ENCODE assay signal across 19 mouse cellular contexts in the genomic region with DNA sequence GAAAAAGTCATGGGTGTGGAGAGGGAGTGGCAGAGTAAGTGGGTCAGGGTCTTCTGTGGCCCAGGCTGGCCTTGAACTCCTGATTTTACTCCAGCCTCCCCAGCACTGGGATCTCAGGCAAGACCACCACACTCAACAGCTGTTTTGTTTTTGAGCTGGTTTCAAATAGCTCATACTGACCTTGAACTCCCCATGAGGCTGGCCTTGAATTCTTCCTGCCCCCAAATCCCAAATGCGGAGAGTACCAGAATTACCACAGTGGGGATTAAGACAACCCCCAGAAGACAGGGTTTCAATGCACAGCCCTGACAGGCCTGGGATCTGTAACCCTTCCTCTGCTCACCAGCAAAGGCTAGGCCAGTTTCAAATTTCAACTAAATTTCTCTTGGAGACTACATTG. TPM values are rescaled to one million over a fixed set of nuclear protein-coding genes. Genes with fewer than 3 reads are reported as not detected.
DNase-seq lines count a peak whose midpoint lies in the region; ATAC-seq and TF ChIP-seq lines count a peak whose summit lies in the region.
"Had no signal": no experiment of that assay in that cellular context is flagged by ENCODE, and none has a peak within 500 bp of the region (broad histone marks: within the 10 kb centered on the region; RNA-seq: fewer than 3 reads in every experiment).

No protein-coding gene starts in this region.

- H3K36me3 ChIP-seq in testis, adult 2 months (ENCODE audit: control insufficient read depth, insufficient read depth, low read length), result no peaks in the 10 kb centered on the region
- H3K36me3 ChIP-seq: embryonic facial prominence, embryonic 15.5 days; forebrain, embryonic 10.5 days; hindbrain, embryonic 13.5 days; liver, embryonic 15.5 days had no signal

- DNase-seq in cerebellum, adult 9-11 months, result peak; percentile 43
- no peak for DNase-seq in testis, postnatal 10 days (ENCODE audit: low spot score)
- DNase-seq in ZHBTc4 (ENCODE audit: low read depth, low spot score), result peak; percentile 45
- DNase-seq in ovary, adult 18-20 months (ENCODE audit: low spot score), result no peak
- DNase-seq in Muller cell, postnatal 12 days (ENCODE audit: inconsistent ontology term), result no peak
- DNase-seq: gastrocnemius, postnatal 25 days; kidney, postnatal 10 days; lung, postnatal 10 days; midbrain, embryonic 14.5 days; right cerebral cortex, adult 18-20 months had no signal

- H3K27me3 ChIP-seq in testis, adult 2 months (ENCODE audit: control insufficient read depth, insufficient read depth, low read length), result no peaks in the 10 kb centered on the region
- H3K27me3 ChIP-seq: embryonic facial prominence, embryonic 15.5 days; hindbrain, embryonic 13.5 days; liver, embryonic 15.5 days had no signal

- ATAC-seq in cerebellum, adult (ENCODE audit: insufficient number of reproducible peaks, low FRiP score, low TSS enrichment), result no peak

- H3K27ac ChIP-seq in testis, adult 2 months (ENCODE audit: control insufficient read depth, insufficient read depth, low read depth, low read length), result peak overlapping the region; percentile 47
- H3K27ac ChIP-seq: embryonic facial prominence, embryonic 15.5 days; hindbrain, embryonic 13.5 days had no signal

- H3K4me3 ChIP-seq in testis, adult 2 months (ENCODE audit: control insufficient read depth, low read depth, low read length), result no peak overlapping the region

- TF ChIP-seq CTCF in testis, adult 2 months (IDR thresholded peaks at IDR 0.05; ENCODE audit: control insufficient read depth, insufficient read depth, insufficient replicate concordance, low read depth, low read length), result no peak

- peaks cover 14% of the 10 kb centered on the region for H3K4me1 ChIP-seq in testis, adult 2 months (ENCODE audit: control insufficient read depth, insufficient read depth, low read length)

- TF ChIP-seq POLR2A in testis, adult 2 months (IDR thresholded peaks at IDR 0.05; ENCODE audit: control insufficient read depth, low read depth, low read length), result no peak

RNA-seq across cellular contexts. Expression of a gene that starts 12.1 kb away (rescaled TPM):
- 102 and 108 TPM in 2 replicates for polyA plus RNA-seq in testis, adult 2 months (2012; rRNA removed)
- polyA plus RNA-seq: embryonic facial prominence, embryonic 15.5 days; forebrain, embryonic 10.5 days; heart, postnatal 0 days; intestine, embryonic 14.5 days; limb, embryonic 11.5 days; midbrain, embryonic 14.5 days had no signal

RNA-seq across cellular contexts. Expression of a gene that starts 29.4 kb away (rescaled TPM):
- 7.3 and 7.7 TPM in 2 replicates for polyA plus RNA-seq in testis, adult 2 months (2012; rRNA removed)

Comparison
In these comparisons a context has a peak if more than half of its experiments do, and no peak if none do; other contexts are left out.
1. DNase-seq: peak in cerebellum, adult 9-11 months (single experiment) and ZHBTc4 (single experiment); none in testis, postnatal 10 days (single experiment), ovary, adult 18-20 months (single experiment) and Muller cell, postnatal 12 days (single experiment).